Mouse (Mus musculus): Measurements from ENCODE around the gene Wnt11. TPM values are rescaled to one million over a fixed set of nuclear protein-coding genes. Genes with fewer than 3 reads are reported as not detected.

Wnt11 gene
- total RNA-seq (2021), result 10 to 100 TPM; 10.5 to 12.8 TPM
- long read RNA-seq, experiment 1, transcript Wnt11-205 (5 exons, 1,792 nt), result major isoform, 11 of 32 reads
- long read RNA-seq, experiment 1, partial matches to known transcripts, result 2 of 32 reads
- long read RNA-seq, experiment 1, other reads (novel, unspliced or antisense), result 17 of 32 reads
- long read RNA-seq, experiment 2, transcript Wnt11-205 (5 exons, 1,792 nt), result major isoform, 10 of 23 reads
- long read RNA-seq, experiment 2, partial matches to known transcripts, result 3 of 23 reads
- long read RNA-seq, experiment 2, other reads (novel, unspliced or antisense), result 8 of 23 reads

- DNase-seq, result peak; percentile 65
Observed at GRCm38 (mm10) chr7:98834711-98835321, at the start of gene Wnt11. Gene Wnt11, plus strand, starts transcription at chr7:98835112.

GRCm38 (mm10) chr7:98786792-98787612 is 47.9 kb upstream of the Wnt11 start:
- no peak for DNase-seq

- no peak for DNase-seq
Observed at GRCm38 (mm10) chr7:98788721-98789120, 46.2 kb upstream of the Wnt11 start.

GRCm38 (mm10) chr7:98789121-98789520 is 45.8 kb upstream of the Wnt11 start:
- no peak for DNase-seq

GRCm38 (mm10) chr7:98791864-98792263 is 43.0 kb upstream of the Wnt11 start:
- DNase-seq, result no peak

GRCm38 (mm10) chr7:98793811-98794210 is 41.1 kb upstream of the Wnt11 start:
- no peak for DNase-seq

GRCm38 (mm10) chr7:98794444-98794843 is 40.5 kb upstream of the Wnt11 start:
- no peak for DNase-seq

- DNase-seq, result no peak
Observed at GRCm38 (mm10) chr7:98795637-98796036, 39.3 kb upstream of the Wnt11 start.

- DNase-seq, result no peak
Observed at GRCm38 (mm10) chr7:98797347-98798133, 37.4 kb upstream of the Wnt11 start.

- DNase-seq, result no peak
Observed at GRCm38 (mm10) chr7:98798134-98798417, 36.8 kb upstream of the Wnt11 start.

- no peak for DNase-seq
Observed at GRCm38 (mm10) chr7:98800435-98800834, 34.5 kb upstream of the Wnt11 start.

GRCm38 (mm10) chr7:98801086-98801485 is 33.8 kb upstream of the Wnt11 start:
- peak; percentile 47 for DNase-seq

GRCm38 (mm10) chr7:98803181-98803580 is 31.7 kb upstream of the Wnt11 start:
- no peak for DNase-seq

GRCm38 (mm10) chr7:98804841-98805772 is 29.8 kb upstream of the Wnt11 start:
- no peak for DNase-seq

GRCm38 (mm10) chr7:98806961-98807360 is 28.0 kb upstream of the Wnt11 start:
- no peak for DNase-seq

GRCm38 (mm10) chr7:98809372-98809771 is 25.5 kb upstream of the Wnt11 start:
- no peak for DNase-seq

GRCm38 (mm10) chr7:98810619-98811018 is 24.3 kb upstream of the Wnt11 start:
- DNase-seq, result no peak

- no peak for DNase-seq
Observed at GRCm38 (mm10) chr7:98820501-98820900, 14.4 kb upstream of the Wnt11 start.

- DNase-seq, result no peak
Observed at GRCm38 (mm10) chr7:98822881-98823280, 12.0 kb upstream of the Wnt11 start.

GRCm38 (mm10) chr7:98823896-98824822 is 10.8 kb upstream of the Wnt11 start:
- DNase-seq, result no peak
